19 mouse cellular contexts compared by ENCODE assay signal in the genomic region with DNA sequence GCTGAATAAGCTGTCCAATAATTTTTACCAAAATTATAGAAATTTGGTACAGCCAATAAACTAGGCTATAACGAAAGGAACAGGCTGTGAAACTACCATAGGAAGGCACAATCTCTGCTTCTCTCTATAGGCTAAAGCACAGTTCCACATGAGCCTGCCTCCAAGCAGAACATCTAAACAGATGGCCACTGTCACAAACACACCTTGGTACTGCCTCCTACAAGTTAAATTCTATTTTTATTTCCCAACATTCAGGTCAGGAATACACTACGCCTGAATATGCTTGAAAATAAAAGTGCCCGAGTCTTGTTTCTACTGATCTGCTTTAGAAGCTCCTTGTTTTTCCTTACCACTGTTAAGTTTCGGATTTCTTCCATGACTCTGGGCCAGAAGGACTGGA. TPM values are rescaled to one million over a fixed set of nuclear protein-coding genes. Genes with fewer than 3 reads are reported as not detected.
"Had no signal": no experiment of that assay in that cellular context is flagged by ENCODE, and none has a peak within 500 bp of the region (broad histone marks: within the 10 kb centered on the region; RNA-seq: fewer than 3 reads in every experiment).

No protein-coding gene starts in this region.

- H3K9ac ChIP-seq: kidney, embryonic 15.5 days; liver, embryonic 15.5 days; neural tube, embryonic 12.5 days; stomach, embryonic 15.5 days had no signal

- H3K27ac ChIP-seq: kidney, embryonic 15.5 days; limb, embryonic 10.5 days; liver, embryonic 15.5 days; midbrain, embryonic 10.5 days; neural tube, embryonic 12.5 days; stomach, embryonic 15.5 days had no signal

- H3K4me2 ChIP-seq: kidney, embryonic 15.5 days; liver, embryonic 11.5 days; liver, embryonic 15.5 days; neural tube, embryonic 12.5 days; stomach, embryonic 15.5 days had no signal

- H3K27me3 ChIP-seq: kidney, embryonic 15.5 days; liver, embryonic 15.5 days; neural tube, embryonic 12.5 days; stomach, embryonic 15.5 days had no signal

- H3K9me3 ChIP-seq: kidney, embryonic 15.5 days; limb, embryonic 10.5 days; liver, embryonic 15.5 days; midbrain, embryonic 10.5 days; neural tube, embryonic 12.5 days; stomach, embryonic 15.5 days had no signal

- H3K4me1 ChIP-seq: kidney, embryonic 15.5 days; limb, embryonic 10.5 days; liver, embryonic 15.5 days; neural tube, embryonic 12.5 days; stomach, embryonic 15.5 days had no signal

- DNase-seq: kidney, postnatal 25 days; lung, adult 2 months; lung, postnatal 36 days; midbrain, embryonic 14.5 days; retina, postnatal 1 day; right cerebral cortex, postnatal 4 days; spleen, adult 18-20 months; thymus, postnatal 36 days had no signal

- H3K4me3 ChIP-seq: kidney, embryonic 15.5 days; limb, embryonic 10.5 days; liver, embryonic 15.5 days; midbrain, embryonic 10.5 days; neural tube, embryonic 12.5 days; stomach, embryonic 15.5 days had no signal

- ATAC-seq: lung, postnatal 0 days had no signal

RNA-seq across cellular contexts. Expression of a gene that starts 41.6 kb away (rescaled TPM):
- total RNA-seq: megakaryocyte progenitor cell, adult 5-6 weeks; monocyte, adult 5-6 weeks; neutrophil, adult 5-6 weeks had no signal
